Mouse (Mus musculus): Measurements from ENCODE around the gene Doxl2. TPM values are rescaled to one million over a fixed set of nuclear protein-coding genes. Genes with fewer than 3 reads are reported as not detected.

Doxl2 gene
- total and polyA plus RNA-seq, 2 experiments from 2014 or later, result not detected

- H3K27ac ChIP-seq (ENCODE audit: low read depth), result no peak overlapping the region
- H3K36me3 ChIP-seq (replicated peaks; ENCODE audit: control insufficient read depth, insufficient read depth, low read length), result no peaks in the 10 kb centered on the region
- H3K9me3 ChIP-seq (replicated peaks; ENCODE audit: control insufficient read depth, low read length), result no peaks in the 10 kb centered on the region
- TF ChIP-seq CTCF (IDR thresholded peaks at IDR 0.05; ENCODE audit: low read depth), result no peak
- TF ChIP-seq EP300 (IDR thresholded peaks at IDR 0.05; ENCODE audit: low read depth), result no peak
- H3K4me2 ChIP-seq (ENCODE audit: low read depth, low read length), result no peak overlapping the region
- ATAC-seq (ENCODE audit: insufficient read depth, low read depth) (no peak), DNase-seq (ENCODE audit: low spot score) (no peak)
- no peak overlapping the region for H3K9ac ChIP-seq (replicated peaks; ENCODE audit: low read depth, low read length)
- no peak overlapping the region for H3K4me3 ChIP-seq (ENCODE audit: low read depth, low read length)
- H3K4me1 ChIP-seq (ENCODE audit: control insufficient read depth, insufficient read depth), result no peaks in the 10 kb centered on the region
- H3K27me3 ChIP-seq (ENCODE audit: control insufficient read depth, insufficient read depth, low read length), result no peaks in the 10 kb centered on the region
These were observed 6.9 kb upstream of the Doxl2 start for GRCm38 (mm10) chr6:48967868-48968267.

- H3K4me1 ChIP-seq (ENCODE audit: control insufficient read depth, insufficient read depth), result no peaks in the 10 kb centered on the region
- H3K4me2 ChIP-seq (ENCODE audit: low read depth, low read length), result no peak overlapping the region
- H3K36me3 ChIP-seq (replicated peaks; ENCODE audit: control insufficient read depth, insufficient read depth, low read length), result no peaks in the 10 kb centered on the region
- TF ChIP-seq CTCF (IDR thresholded peaks at IDR 0.05; ENCODE audit: low read depth), result no peak
- no peak for TF ChIP-seq EP300 (IDR thresholded peaks at IDR 0.05; ENCODE audit: low read depth)
- no peak overlapping the region for H3K27ac ChIP-seq (ENCODE audit: low read depth)
- DNase-seq (ENCODE audit: low spot score), result no peak
- H3K9ac ChIP-seq (replicated peaks; ENCODE audit: low read depth, low read length), result no peak overlapping the region
- 37% methylated on average over 1 of the region's 1 CpGs for WGBS
- no peaks in the 10 kb centered on the region for H3K9me3 ChIP-seq (replicated peaks; ENCODE audit: control insufficient read depth, low read length)
- H3K27me3 ChIP-seq (ENCODE audit: control insufficient read depth, insufficient read depth, low read length), result no peaks in the 10 kb centered on the region
- no peak overlapping the region for H3K4me3 ChIP-seq (ENCODE audit: low read depth, low read length)
- ATAC-seq (ENCODE audit: insufficient read depth, low read depth), result no peak
These were observed 4.9 kb downstream of the Doxl2 start for GRCm38 (mm10) chr6:48979616-48980015.

GRCm38 (mm10) chr6:48982305-48982704 lies 7.5 kb downstream of the Doxl2 start:
- no peak overlapping the region for H3K27ac ChIP-seq (ENCODE audit: low read depth)
- no peaks in the 10 kb centered on the region for H3K27me3 ChIP-seq (ENCODE audit: control insufficient read depth, insufficient read depth, low read length)
- no peaks in the 10 kb centered on the region for H3K4me1 ChIP-seq (ENCODE audit: control insufficient read depth, insufficient read depth)
- H3K9ac ChIP-seq (replicated peaks; ENCODE audit: low read depth, low read length), result no peak overlapping the region
- ATAC-seq (ENCODE audit: insufficient read depth, low read depth), result no peak
- DNase-seq (ENCODE audit: low spot score), result no peak
- no peak overlapping the region for H3K4me2 ChIP-seq (ENCODE audit: low read depth, low read length)
- no peaks in the 10 kb centered on the region for H3K36me3 ChIP-seq (replicated peaks; ENCODE audit: control insufficient read depth, insufficient read depth, low read length)
- WGBS, result 62% methylated on average over 3 of the region's 3 CpGs
- TF ChIP-seq CTCF (IDR thresholded peaks at IDR 0.05; ENCODE audit: low read depth) (no peak), EP300 (IDR thresholded peaks at IDR 0.05; ENCODE audit: low read depth) (no peak)
- H3K9me3 ChIP-seq (replicated peaks; ENCODE audit: control insufficient read depth, low read length), result no peaks in the 10 kb centered on the region
- no peak overlapping the region for H3K4me3 ChIP-seq (ENCODE audit: low read depth, low read length)

DNA sequence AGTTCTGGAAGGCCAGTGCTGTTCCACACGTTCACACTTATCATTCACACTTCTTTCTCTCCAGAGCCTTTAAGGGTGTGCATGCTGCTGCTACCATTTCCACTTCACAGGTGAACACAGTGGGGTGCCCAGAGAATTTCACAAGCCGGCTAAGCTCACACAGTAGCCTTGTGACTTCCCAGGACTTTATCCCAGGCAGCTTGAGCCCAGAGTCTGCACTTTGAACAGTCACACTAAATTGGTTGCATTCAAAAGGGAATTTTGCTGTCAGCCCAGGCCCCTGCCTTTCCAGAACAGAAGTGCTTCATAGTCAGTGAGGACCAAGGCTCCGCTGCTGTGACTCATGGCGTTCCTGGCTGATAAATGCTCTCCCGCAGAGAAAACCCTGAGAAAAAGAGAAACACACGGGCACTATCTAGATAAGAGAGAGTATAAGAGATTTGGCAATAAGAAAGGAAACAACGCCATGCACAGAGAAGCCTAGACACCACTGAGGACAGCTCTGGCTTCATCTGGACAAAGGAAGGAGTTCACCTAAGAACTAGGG lies 11.8 kb downstream of the Doxl2 start, which contains the start of gene Svs1:
TSS of gene Svs1 (plus strand) at position 418 of the 547 bp plus-strand sequence.
- WGBS, result 19% methylated on average over 7 of the region's 7 CpGs
- TF ChIP-seq EP300 (IDR thresholded peaks at IDR 0.05; ENCODE audit: low read depth), result no peak

GRCm38 (mm10) chr6:48989971-48990370 lies 15.2 kb downstream of the Doxl2 start:
- TF ChIP-seq EP300 (IDR thresholded peaks at IDR 0.05; ENCODE audit: low read depth) (no peak), CTCF (IDR thresholded peaks at IDR 0.05; ENCODE audit: low read depth) (no peak)
- WGBS, result 85% methylated on average over 5 of the region's 5 CpGs
- no peaks in the 10 kb centered on the region for H3K27me3 ChIP-seq (ENCODE audit: control insufficient read depth, insufficient read depth, low read length)
- no peaks in the 10 kb centered on the region for H3K9me3 ChIP-seq (replicated peaks; ENCODE audit: control insufficient read depth, low read length)
- no peaks in the 10 kb centered on the region for H3K4me1 ChIP-seq (ENCODE audit: control insufficient read depth, insufficient read depth)
- ATAC-seq (ENCODE audit: insufficient read depth, low read depth), result no peak
- H3K27ac ChIP-seq (ENCODE audit: low read depth), result no peak overlapping the region
- no peak overlapping the region for H3K9ac ChIP-seq (replicated peaks; ENCODE audit: low read depth, low read length)
- H3K4me2 ChIP-seq (ENCODE audit: low read depth, low read length), result no peak overlapping the region
- no peaks in the 10 kb centered on the region for H3K36me3 ChIP-seq (replicated peaks; ENCODE audit: control insufficient read depth, insufficient read depth, low read length)
- no peak overlapping the region for H3K4me3 ChIP-seq (ENCODE audit: low read depth, low read length)
- no peak for DNase-seq (ENCODE audit: low spot score)

More for the DNA sequence above, 11.8 kb downstream of the Doxl2 start, which contains the start of gene Svs1:
- Histone ChIP-seq H3K27ac (ENCODE audit: low read depth) (no peak within 1 kb of the TSS), H3K9ac (replicated peaks; ENCODE audit: low read depth, low read length) (no peak within 1 kb of the TSS), H3K27me3 (ENCODE audit: control insufficient read depth, insufficient read depth, low read length) (no peaks in the 10 kb centered on the region), H3K36me3 (replicated peaks; ENCODE audit: control insufficient read depth, insufficient read depth, low read length) (no peaks in the 10 kb centered on the region), H3K4me1 (ENCODE audit: control insufficient read depth, insufficient read depth) (no peaks in the 10 kb centered on the region), H3K9me3 (replicated peaks; ENCODE audit: control insufficient read depth, low read length) (no peaks in the 10 kb centered on the region), H3K4me3 (ENCODE audit: low read depth, low read length) (no peak within 1 kb of the TSS), H3K4me2 (ENCODE audit: low read depth, low read length) (no peak within 1 kb of the TSS)
- ATAC-seq (ENCODE audit: insufficient read depth, low read depth) (no peak), DNase-seq (ENCODE audit: low spot score) (no peak)

DNA sequence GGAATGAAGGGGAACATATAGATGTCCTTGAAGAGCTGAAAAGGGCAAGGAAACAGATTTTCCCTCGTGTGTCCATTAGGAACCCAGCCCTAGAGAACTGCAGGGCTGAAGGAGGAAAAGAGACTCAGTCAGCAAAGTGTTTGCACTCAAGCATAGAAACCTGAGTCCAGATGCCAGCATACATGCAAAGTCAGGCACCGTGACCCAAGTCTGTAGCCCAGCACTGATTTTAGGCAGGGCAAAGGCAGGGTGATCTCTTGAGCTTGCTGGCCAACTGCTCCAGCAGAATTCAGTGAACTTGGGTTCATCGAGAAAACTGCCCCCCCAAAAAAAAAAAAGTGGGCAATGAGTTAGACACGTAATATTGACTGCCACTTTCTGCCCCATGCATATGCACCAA lies 17.2 kb downstream of the Doxl2 start:
- Histone ChIP-seq H3K27ac (ENCODE audit: low read depth) (no peak overlapping the region), H3K27me3 (ENCODE audit: control insufficient read depth, insufficient read depth, low read length) (no peaks in the 10 kb centered on the region), H3K4me2 (ENCODE audit: low read depth, low read length) (no peak overlapping the region), H3K36me3 (replicated peaks; ENCODE audit: control insufficient read depth, insufficient read depth, low read length) (no peaks in the 10 kb centered on the region), H3K4me3 (ENCODE audit: low read depth, low read length) (no peak overlapping the region), H3K4me1 (ENCODE audit: control insufficient read depth, insufficient read depth) (no peaks in the 10 kb centered on the region), H3K9ac (replicated peaks; ENCODE audit: low read depth, low read length) (no peak overlapping the region), H3K9me3 (replicated peaks; ENCODE audit: control insufficient read depth, low read length) (no peaks in the 10 kb centered on the region)
- ATAC-seq (ENCODE audit: insufficient read depth, low read depth) (no peak), DNase-seq (ENCODE audit: low spot score) (no peak)
- TF ChIP-seq EP300 (IDR thresholded peaks at IDR 0.05; ENCODE audit: low read depth) (no peak), CTCF (IDR thresholded peaks at IDR 0.05; ENCODE audit: low read depth) (no peak)
- 69% methylated on average over 4 of the region's 4 CpGs for WGBS
